Comparison of ENCODE assay signal across 10 mouse cellular contexts in genomic region chr19:46525691-46526631, GRCm38 (mm10). TPM values are rescaled to one million over a fixed set of nuclear protein-coding genes. Genes with fewer than 3 reads are reported as not detected.
A peak's percentile ranks its signal among the peaks of the same experiment; 100 is the strongest.
DNase-seq lines count a peak whose midpoint lies in the region; ATAC-seq and TF ChIP-seq lines count a peak whose summit lies in the region.
"Had no signal": no experiment of that assay in that cellular context is flagged by ENCODE, and none has a peak within 500 bp of the region (broad histone marks: within the 10 kb centered on the region; RNA-seq: fewer than 3 reads in every experiment).

No protein-coding gene starts in this region.

- peak overlapping the region; percentile 90; the same call in 1 of the 2 replicates for H3K27ac ChIP-seq in heart, embryonic 13.5 days (replicated peaks)
- H3K27ac ChIP-seq in ES-Bruce4 (ENCODE audit: insufficient read depth, low read length): peak overlapping the region; percentile 5; the same call in 1 of the 2 replicates
- peak overlapping the region; percentile 87 for H3K27ac ChIP-seq in forebrain, embryonic 10.5 days
- H3K27ac ChIP-seq in kidney, embryonic 15.5 days: peak overlapping the region; percentile 96

- H3K9ac ChIP-seq in heart, embryonic 13.5 days: peak overlapping the region; percentile 28; the same call in 1 of the 2 replicates
- H3K9ac ChIP-seq in ES-Bruce4 (ENCODE audit: low read depth, poor library complexity, severe bottlenecking): no peak overlapping the region
- H3K9ac ChIP-seq in kidney, embryonic 15.5 days: no peak overlapping the region
- H3K9ac ChIP-seq: intestine, embryonic 15.5 days had no signal

- no peak for TF ChIP-seq POLR2A in ES-Bruce4 (IDR thresholded peaks at IDR 0.05; ENCODE audit: insufficient read depth, low read length)

- H3K36me3 ChIP-seq in heart, embryonic 13.5 days: no peaks in the 10 kb centered on the region
- H3K36me3 ChIP-seq in ES-Bruce4 (ENCODE audit: control insufficient read depth, insufficient read depth, low read length, poor library complexity, severe bottlenecking): no peaks in the 10 kb centered on the region
- H3K36me3 ChIP-seq in forebrain, embryonic 10.5 days (replicated peaks): no peaks in the 10 kb centered on the region
- H3K36me3 ChIP-seq in kidney, embryonic 15.5 days: no peaks in the 10 kb centered on the region
- H3K36me3 ChIP-seq: intestine, embryonic 15.5 days had no signal

- TF ChIP-seq CTCF in ES-Bruce4 (IDR thresholded peaks at IDR 0.05; ENCODE audit: low read depth, low read length): no peak

- no peak overlapping the region for H3K4me3 ChIP-seq in heart, embryonic 13.5 days
- H3K4me3 ChIP-seq in ES-Bruce4 (ENCODE audit: low read depth, low read length): no peak overlapping the region
- no peak overlapping the region for H3K4me3 ChIP-seq in forebrain, embryonic 10.5 days
- H3K4me3 ChIP-seq in kidney, embryonic 15.5 days (replicated peaks): no peak overlapping the region
- H3K4me3 ChIP-seq: intestine, embryonic 15.5 days had no signal

- H3K9me3 ChIP-seq in heart, embryonic 13.5 days: no peaks in the 10 kb centered on the region
- no peaks in the 10 kb centered on the region for H3K9me3 ChIP-seq in ES-Bruce4 (replicated peaks; ENCODE audit: control insufficient read depth, insufficient read depth, low read length, poor library complexity, severe bottlenecking)
- H3K9me3 ChIP-seq in forebrain, embryonic 10.5 days: no peaks in the 10 kb centered on the region
- H3K9me3 ChIP-seq in kidney, embryonic 15.5 days (replicated peaks): no peaks in the 10 kb centered on the region
- H3K9me3 ChIP-seq: intestine, embryonic 15.5 days had no signal

- no peak for ATAC-seq in heart, embryonic 13.5 days (ENCODE audit: extremely low read depth, insufficient number of reproducible peaks, low FRiP score, low TSS enrichment)
- no peak for ATAC-seq in kidney, embryonic 15.5 days (replicated peaks; ENCODE audit: low FRiP score)
- ATAC-seq in monocyte, adult 5-6 weeks (replicated peaks; ENCODE audit: insufficient number of reproducible peaks, low FRiP score, low TSS enrichment, poor library complexity, severe bottlenecking): no peak
- ATAC-seq: intestine, embryonic 15.5 days had no signal

- 51% methylated on average over 10 of the region's 10 CpGs for WGBS in heart, embryonic 13.5 days
- 48% methylated on average over 10 of the region's 10 CpGs for WGBS in forebrain, embryonic 10.5 days
- WGBS in kidney, embryonic 15.5 days: 58% methylated on average over 10 of the region's 10 CpGs

- no peaks in the 10 kb centered on the region for H3K27me3 ChIP-seq in heart, embryonic 13.5 days (replicated peaks)
- no peaks in the 10 kb centered on the region for H3K27me3 ChIP-seq in ES-Bruce4 (ENCODE audit: control insufficient read depth, insufficient read depth, low read length, poor library complexity, severe bottlenecking)
- peaks cover 6% of the 10 kb centered on the region; the same call in 1 of the 2 replicates for H3K27me3 ChIP-seq in forebrain, embryonic 10.5 days (ENCODE audit: poor library complexity, severe bottlenecking)
- H3K27me3 ChIP-seq in kidney, embryonic 15.5 days: no peaks in the 10 kb centered on the region
- H3K27me3 ChIP-seq: intestine, embryonic 15.5 days had no signal

- no peak for TF ChIP-seq EP300 in ES-Bruce4 (IDR thresholded peaks at IDR 0.05; ENCODE audit: insufficient read depth, low read depth, low read length)

- H3K4me1 ChIP-seq in heart, embryonic 13.5 days: peaks cover 94% of the 10 kb centered on the region
- H3K4me1 ChIP-seq in ES-Bruce4 (ENCODE audit: control insufficient read depth, insufficient read depth, low read length): peaks cover 15% of the 10 kb centered on the region
- peaks cover 90% of the 10 kb centered on the region for H3K4me1 ChIP-seq in forebrain, embryonic 10.5 days
- peaks cover 95% of the 10 kb centered on the region for H3K4me1 ChIP-seq in kidney, embryonic 15.5 days

- H3K4me2 ChIP-seq in heart, embryonic 13.5 days: no peak overlapping the region
- no peak overlapping the region for H3K4me2 ChIP-seq in kidney, embryonic 15.5 days

- no peak for DNase-seq in heart, adult 8-10 months (ENCODE audit: low spot score)
- no peak for DNase-seq in forebrain, embryonic 10.5 days (ENCODE audit: extremely low spot score, low spot score)
- no peak for DNase-seq in thymus, postnatal 14 days
- DNase-seq in MN1 (ENCODE audit: low spot score): no peak
- DNase-seq: right cerebral cortex, postnatal 25 days had no signal

RNA-seq across cellular contexts. Expression of gene Trim8, which starts 24.5 kb away (rescaled TPM):
- polyA plus RNA-seq in heart, embryonic 13.5 days (2015; fragmentation: Nextera tagmentation; extraction: Ambion mirVana): 13.2 and 13.9 TPM in 2 replicates
- 10 to 100 TPM; 31.5 to 38.8 (median 37.6) TPM for total RNA-seq in heart, adult 8-10 months (2022)
- 14.2 and 16.3 TPM in 2 replicates for polyA plus RNA-seq in ES-Bruce4 (2011; ENCODE audit: insufficient read depth, insufficient read length, low read depth, missing spikeins)
- polyA plus RNA-seq in forebrain, embryonic 10.5 days (2016; fragmentation: Nextera tagmentation; extraction: Ambion mirVana): 16.6 and 19.3 TPM in 2 replicates
- polyA plus RNA-seq in kidney, embryonic 15.5 days (2015; fragmentation: Nextera tagmentation; extraction: Ambion mirVana): 24.6 and 28.7 TPM in 2 replicates
- total RNA-seq in monocyte, adult 5-6 weeks (2017): 35.4 to 50.0 TPM (median 39.9 TPM) in 3 replicates

RNA-seq across cellular contexts. Expression of gene Arl3, which starts 47.0 kb away (rescaled TPM):
- polyA plus RNA-seq in heart, embryonic 13.5 days (2015; fragmentation: Nextera tagmentation; extraction: Ambion mirVana): 82.1 and 97.1 TPM in 2 replicates
- 10 to 100 TPM; 31.3 to 56.0 (median 43.5) TPM for total RNA-seq in heart, adult 8-10 months (2022)
- polyA plus RNA-seq in ES-Bruce4 (2011; ENCODE audit: insufficient read depth, insufficient read length, low read depth, missing spikeins): 91.4 and 95.8 TPM in 2 replicates
- 196 and 201 TPM in 2 replicates for polyA plus RNA-seq in forebrain, embryonic 10.5 days (2016; fragmentation: Nextera tagmentation; extraction: Ambion mirVana)
- 143 and 145 TPM in 2 replicates for polyA plus RNA-seq in kidney, embryonic 15.5 days (2015; fragmentation: Nextera tagmentation; extraction: Ambion mirVana)
- total RNA-seq in monocyte, adult 5-6 weeks (2017): 7.1 to 26.2 TPM (median 18.2 TPM) in 3 replicates

RNA-seq across cellular contexts. Expression of gene Sfxn2, which starts 47.2 kb away (rescaled TPM):
- 8.1 and 9.1 TPM in 2 replicates for polyA plus RNA-seq in heart, embryonic 13.5 days (2015; fragmentation: Nextera tagmentation; extraction: Ambion mirVana)
- 1 to 10 TPM; 2.2 to 4.9 (median 2.7) TPM for total RNA-seq in heart, adult 8-10 months (2022)
- 6.0 and 7.3 TPM in 2 replicates for polyA plus RNA-seq in ES-Bruce4 (2011; ENCODE audit: insufficient read depth, insufficient read length, low read depth, missing spikeins)
- polyA plus RNA-seq in forebrain, embryonic 10.5 days (2016; fragmentation: Nextera tagmentation; extraction: Ambion mirVana): 16.6 and 17.9 TPM in 2 replicates
- polyA plus RNA-seq in kidney, embryonic 15.5 days (2015; fragmentation: Nextera tagmentation; extraction: Ambion mirVana): 32.9 and 33.0 TPM in 2 replicates
- total RNA-seq in monocyte, adult 5-6 weeks (2017): 8.9 to 11.1 TPM (median 10.2 TPM) in 3 replicates

Comparison
In these comparisons a context has a peak if more than half of its experiments do, and no peak if none do; other contexts are left out.
1. H3K27ac ChIP-seq: peak in every context shown above with its lines; median percentile 96 in kidney, embryonic 15.5 days; 90 in heart, embryonic 13.5 days; 87 in forebrain, embryonic 10.5 days; 5 in ES-Bruce4.